Mouse (Mus musculus) kidney, embryonic 16.5 days (tissue): ENCODE measurements around the gene Psmc3. TPM values are rescaled to one million over a fixed set of nuclear protein-coding genes. Genes with fewer than 3 reads are reported as not detected.
"Not testable (repeated sequence)": the region's sequence is repeated elsewhere in the genome, so short reads cannot be mapped to it uniquely, and the experiment has no call there.

Experiments
- ATAC-seq: fragments of 200-750 bp; cut with Nextera tagmentation; 2 replicates; pipeline ENCODE4 v1.8.0; 2017; ENCODE audit warnings: moderate TSS enrichment; ENCODE audit not compliant: low FRiP score, low TSS enrichment
- H3K27ac ChIP-seq: fragments of 300-500 bp; sonication (generic); 2 replicates; pipeline ENCODE4 v1.5.1; 2014; ENCODE audit warnings: low read length
- H3K27me3 ChIP-seq: fragments of 300-500 bp; sonication (generic); 2 replicates; pipeline ENCODE4 v1.6.1; 2014; ENCODE audit warnings: low read length, control low read depth, mixed read lengths; ENCODE audit not compliant: insufficient read depth
- H3K36me3 ChIP-seq: fragments of 300-500 bp; sonication (generic); 2 replicates; pipeline ENCODE4 v1.6.1; 2014; ENCODE audit warnings: low read length, control low read depth, mixed read lengths; ENCODE audit not compliant: insufficient read depth
- H3K4me1 ChIP-seq: fragments of 300-500 bp; sonication (generic); 2 replicates; pipeline ENCODE4 v1.6.1; 2014; ENCODE audit warnings: low read length, control low read depth, mixed read lengths; ENCODE audit not compliant: insufficient read depth
- H3K4me2 ChIP-seq: fragments of 300-500 bp; sonication (generic); replicated peaks from 2 replicates; pipeline ENCODE4 v1.6.1; 2014; ENCODE audit warnings: low read depth, low read length
- H3K4me3 ChIP-seq: fragments of 300-500 bp; sonication (generic); 2 replicates; pipeline ENCODE4 v1.5.1; 2014; ENCODE audit warnings: mild to moderate bottlenecking, low read length
- H3K9ac ChIP-seq: fragments of 300-500 bp; sonication (generic); replicated peaks from 2 replicates; pipeline ENCODE4 v1.6.1; 2014; ENCODE audit warnings: low read length
- H3K9me3 ChIP-seq: fragments of 300-500 bp; sonication (generic); 2 replicates; pipeline ENCODE4 v1.6.1; 2016; ENCODE audit warnings: low read length, control low read depth
- WGBS: fragments of 180-500 bp; shearing (Covaris S2); extraction: QIAGEN DNeasy Blood & Tissue Kit; methylation state at CpG from one replicate; pipeline ENCODE4 v1.1.7; 2014; 5-methylcytosine and 5-hydroxymethylcytosine counted together
- polyA plus RNA-seq: library from polyadenylated mRNA; unstranded; fragments of >200 nt; fragmentation: Nextera tagmentation; extraction: Ambion mirVana; gene quantifications from 2 replicates; pipeline ENCODE4 v1.2.1, GENCODE M21; 2015

Gene Psmc3
- 357 and 361 TPM in 2 replicates for polyA plus RNA-seq

- peak; percentile 98 for ATAC-seq
- Histone ChIP-seq H3K27me3 (no peaks in the 10 kb centered on the region), H3K27ac (peak within 1 kb of the TSS; percentile 83), H3K9ac (peak within 1 kb of the TSS; percentile 93), H3K36me3 (peaks cover 37% of the 10 kb centered on the region), H3K9me3 (no peaks in the 10 kb centered on the region), H3K4me2 (peak within 1 kb of the TSS; percentile 98), H3K4me1 (peaks cover 8% of the 10 kb centered on the region), H3K4me3 (peak within 1 kb of the TSS; percentile 74)
- 0% methylated on average over 40 of the region's 40 CpGs for whole genome bisulfite sequencing
These were observed at the start of gene Psmc3 for GRCm38 (mm10) chr2:91053934-91054382. Gene Psmc3 (plus strand): TSS chr2:91054009.

GRCm38 (mm10) chr2:91008536-91008935 is 45.3 kb upstream of the Psmc3 start:
- Histone ChIP-seq H3K4me1 (no peaks in the 10 kb centered on the region), H3K9me3 (no peaks in the 10 kb centered on the region), H3K36me3 (peaks cover 75% of the 10 kb centered on the region), H3K27me3 (no peaks in the 10 kb centered on the region), H3K9ac (no peak overlapping the region), H3K4me2 (no peak overlapping the region), H3K4me3 (no peak overlapping the region), H3K27ac (no peak overlapping the region)
- ATAC-seq, result no peak
- 96% methylated on average over 8 of the region's 8 CpGs for WGBS

DNA sequence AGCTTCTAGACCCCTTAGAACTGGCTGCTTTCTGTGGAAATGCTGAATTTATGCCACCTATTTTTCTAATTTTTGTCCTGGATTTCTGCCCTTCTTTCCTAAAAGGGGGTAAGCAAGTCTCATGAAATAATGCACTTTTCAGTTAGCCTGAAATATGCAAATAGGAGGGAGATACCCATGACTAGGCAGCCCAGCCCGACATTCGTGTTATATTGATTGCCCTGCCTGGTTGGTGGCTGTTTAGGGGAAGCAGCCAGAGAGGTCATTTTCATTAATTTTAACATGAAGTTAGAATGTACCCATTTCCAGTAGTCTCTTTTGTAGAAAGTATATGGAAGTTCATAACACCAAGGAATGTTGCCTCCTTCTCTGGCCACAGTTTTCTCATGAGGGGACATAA is 39.9 kb upstream of the Psmc3 start:
- no peaks in the 10 kb centered on the region for H3K4me1 ChIP-seq
- peaks cover 60% of the 10 kb centered on the region for H3K36me3 ChIP-seq
- H3K27ac ChIP-seq, result no peak overlapping the region
- H3K27me3 ChIP-seq, result no peaks in the 10 kb centered on the region
- H3K4me3 ChIP-seq, result no peak overlapping the region
- H3K9ac ChIP-seq, result no peak overlapping the region
- ATAC-seq, result no peak
- WGBS, result 86% methylated on average over 2 of the region's 2 CpGs
- H3K9me3 ChIP-seq, result no peaks in the 10 kb centered on the region
- H3K4me2 ChIP-seq, result no peak overlapping the region

GRCm38 (mm10) chr2:91015386-91015785 is 38.4 kb upstream of the Psmc3 start:
- 87% methylated on average over 4 of the region's 4 CpGs for WGBS
- Histone ChIP-seq H3K9ac (no peak overlapping the region), H3K9me3 (no peaks in the 10 kb centered on the region), H3K4me3 (no peak overlapping the region), H3K27me3 (no peaks in the 10 kb centered on the region), H3K4me2 (no peak overlapping the region), H3K27ac (no peak overlapping the region), H3K4me1 (no peaks in the 10 kb centered on the region), H3K36me3 (peaks cover 47% of the 10 kb centered on the region)
- ATAC-seq, result no peak

DNA sequence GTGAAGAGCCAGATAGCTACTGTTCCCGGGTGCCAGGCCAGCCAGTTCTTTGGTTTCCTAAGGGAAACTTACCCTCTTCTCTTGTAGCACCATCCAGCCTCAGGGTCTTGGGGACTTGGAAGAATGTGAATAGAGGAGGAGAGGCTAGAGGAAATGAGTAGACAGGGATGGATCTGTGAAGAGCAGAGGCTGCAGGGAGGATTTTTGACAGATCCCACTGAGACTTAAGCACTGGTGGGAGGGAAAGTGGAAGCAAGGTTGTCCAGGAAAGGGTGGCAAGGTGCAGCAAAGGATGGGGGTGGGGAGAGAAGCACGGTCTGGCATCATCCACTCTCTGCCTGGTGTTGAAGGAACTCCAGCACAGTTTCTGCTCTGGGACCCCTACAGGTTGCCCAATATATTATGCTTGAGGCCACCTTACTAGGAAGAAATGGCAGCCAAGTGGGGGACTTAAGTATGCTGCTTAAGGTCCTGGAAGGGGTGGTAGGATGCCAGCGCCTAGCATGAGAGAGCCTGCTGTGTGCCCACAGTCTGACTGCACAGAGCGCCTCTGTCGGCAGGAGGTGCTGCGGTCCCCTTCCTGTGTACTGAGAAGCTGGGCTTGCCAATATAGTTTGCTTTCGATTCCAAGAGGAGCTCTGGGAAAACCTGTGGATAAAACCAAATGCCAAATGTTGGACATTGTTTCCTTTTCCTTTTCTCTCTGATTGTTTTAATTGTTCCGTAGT is 35.6 kb upstream of the Psmc3 start:
- H3K27me3 ChIP-seq, result no peaks in the 10 kb centered on the region
- no peak overlapping the region for H3K9ac ChIP-seq
- H3K4me3 ChIP-seq, result no peak overlapping the region
- peaks cover 35% of the 10 kb centered on the region for H3K36me3 ChIP-seq
- H3K9me3 ChIP-seq, result no peaks in the 10 kb centered on the region
- no peak overlapping the region for H3K27ac ChIP-seq
- no peak for ATAC-seq
- WGBS, result 88% methylated on average over 8 of the region's 8 CpGs
- no peaks in the 10 kb centered on the region for H3K4me1 ChIP-seq
- no peak overlapping the region for H3K4me2 ChIP-seq

- Histone ChIP-seq H3K9me3 (no peaks in the 10 kb centered on the region), H3K9ac (no peak overlapping the region), H3K27ac (no peak overlapping the region), H3K4me1 (no peaks in the 10 kb centered on the region), H3K36me3 (peaks cover 18% of the 10 kb centered on the region; the same call in 1 of the 2 replicates), H3K4me3 (no peak overlapping the region), H3K4me2 (no peak overlapping the region), H3K27me3 (no peaks in the 10 kb centered on the region)
- ATAC-seq, result no peak
- WGBS, result 95% methylated on average over 3 of the region's 3 CpGs
These were observed 33.9 kb upstream of the Psmc3 start for GRCm38 (mm10) chr2:91019911-91020310.

DNA sequence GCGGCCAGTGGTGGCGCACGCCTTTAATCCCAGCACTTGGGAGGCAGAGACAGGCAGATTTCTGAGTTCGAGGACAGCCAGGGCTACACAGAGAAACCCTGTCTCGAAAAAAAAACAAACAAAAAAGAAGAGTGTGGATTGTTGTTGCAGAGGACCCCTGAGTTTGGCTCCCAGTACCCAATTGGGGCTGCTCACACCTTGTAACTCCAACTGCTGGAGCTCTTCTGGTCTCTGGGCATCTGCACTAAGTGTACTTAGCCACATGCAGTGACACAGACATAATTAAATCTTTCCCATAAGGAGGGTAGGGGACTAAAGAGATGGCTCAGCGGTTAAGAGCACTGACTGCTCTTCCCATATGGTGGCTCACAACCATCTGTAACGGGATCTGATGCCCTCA is 31.5 kb upstream of the Psmc3 start:
- H3K36me3 ChIP-seq, result 0 out of 2 replicates have a peak, but pooled peaks cover 14% of the 10 kb centered on the region
- H3K27ac ChIP-seq, result not testable (repeated sequence)
- WGBS, result 96% methylated on average over 7 of the region's 7 CpGs

GRCm38 (mm10) chr2:91023131-91023530 is 30.7 kb upstream of the Psmc3 start:
- Histone ChIP-seq H3K27ac (no peak overlapping the region), H3K4me2 (no peak overlapping the region), H3K4me1 (no peaks in the 10 kb centered on the region), H3K9ac (no peak overlapping the region), H3K4me3 (no peak overlapping the region), H3K36me3 (0 out of 2 replicates have a peak, but pooled peaks cover 12% of the 10 kb centered on the region), H3K27me3 (no peaks in the 10 kb centered on the region), H3K9me3 (no peaks in the 10 kb centered on the region)
- no peak for ATAC-seq
- WGBS, result 46% methylated on average over 2 of the region's 2 CpGs

More for the DNA sequence above, 31.5 kb upstream of the Psmc3 start:
- H3K4me3 ChIP-seq, H3K4me1 ChIP-seq, H3K9me3 ChIP-seq, H3K9ac ChIP-seq, ATAC-seq, H3K4me2 ChIP-seq, H3K27me3 ChIP-seq: not testable (repeated sequence)

DNA sequence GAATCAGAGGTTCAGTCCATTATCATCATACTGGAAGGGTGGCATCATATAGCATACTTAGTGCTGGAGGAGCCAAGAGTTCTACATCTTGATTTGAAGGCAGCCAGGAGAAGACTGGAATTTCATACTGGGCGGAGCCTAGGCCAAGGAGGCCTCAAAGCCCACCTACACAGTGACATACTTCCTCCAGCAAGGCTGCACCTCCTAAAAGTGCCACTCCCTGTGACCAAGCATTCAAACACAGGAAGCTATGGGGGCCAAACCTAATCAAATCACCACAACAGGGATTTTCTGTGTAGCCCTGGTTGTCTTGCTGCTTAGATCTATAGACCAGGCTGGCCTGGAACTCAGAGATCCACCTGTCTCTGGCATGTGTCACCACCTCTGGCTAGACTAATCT is 29.9 kb upstream of the Psmc3 start:
- Histone ChIP-seq H3K27ac (no peak overlapping the region), H3K9ac (no peak overlapping the region), H3K4me1 (no peaks in the 10 kb centered on the region), H3K36me3 (0 out of 2 replicates have a peak, but pooled peaks cover 7% of the 10 kb centered on the region), H3K4me2 (no peak overlapping the region), H3K27me3 (no peaks in the 10 kb centered on the region), H3K9me3 (no peaks in the 10 kb centered on the region), H3K4me3 (no peak overlapping the region)
- 88% methylated on average over 1 of the region's 1 CpGs for WGBS
- no peak for ATAC-seq

- Histone ChIP-seq H3K4me3 (no peak overlapping the region), H3K9me3 (no peaks in the 10 kb centered on the region), H3K27me3 (no peaks in the 10 kb centered on the region), H3K36me3 (0 out of 2 replicates have a peak, but pooled peaks cover 5% of the 10 kb centered on the region), H3K4me2 (no peak overlapping the region), H3K27ac (no peak overlapping the region), H3K4me1 (no peaks in the 10 kb centered on the region), H3K9ac (no peak overlapping the region)
- WGBS, result 87% methylated on average over 1 of the region's 1 CpGs
- ATAC-seq, result no peak
These were observed 28.7 kb upstream of the Psmc3 start for GRCm38 (mm10) chr2:91025081-91025516.
